Mouse (Mus musculus): Measurements from ENCODE around the gene Afdn. TPM values are rescaled to one million over a fixed set of nuclear protein-coding genes. Genes with fewer than 3 reads are reported as not detected.

The Afdn gene
- polyA plus RNA-seq, 1 experiment from 2014 or later, result 116 TPM

- Histone ChIP-seq H3K4me3 (ENCODE audit: low read depth, low read length) (no peak overlapping the region), H3K27ac (replicated peaks) (peak overlapping the region; percentile 81), H3K36me3 (ENCODE audit: control insufficient read depth, insufficient read depth, low read length) (no peaks in the 10 kb centered on the region), H3K9ac (ENCODE audit: low read length) (no peak overlapping the region), H3K9me3 (ENCODE audit: control insufficient read depth, low read length) (no peaks in the 10 kb centered on the region), H3K4me2 (replicated peaks; ENCODE audit: low read depth) (no peak overlapping the region), H3K27me3 (ENCODE audit: control insufficient read depth, insufficient read depth, low read length) (no peaks in the 10 kb centered on the region), H3K4me1 (replicated peaks; ENCODE audit: control insufficient read depth, insufficient read depth) (no peaks in the 10 kb centered on the region)
- TF ChIP-seq EP300 (optimal IDR thresholded peaks at IDR 0.05) (no peak), CTCF (IDR thresholded peaks at IDR 0.05; ENCODE audit: low read depth) (no peak)
- ATAC-seq (ENCODE audit: low FRiP score, low TSS enrichment) (peak; percentile 64), DNase-seq (ENCODE audit: low spot score) (no peak)
- 56% methylated on average over 9 of the region's 9 CpGs for WGBS
Observed at GRCm38 (mm10) chr17:13715511-13715910, 44.8 kb upstream of the Afdn start.

- H3K27ac ChIP-seq (replicated peaks), result peak overlapping the region; percentile 81; the same call in 1 of the 2 replicates
- H3K36me3 ChIP-seq (ENCODE audit: control insufficient read depth, insufficient read depth, low read length), result no peaks in the 10 kb centered on the region
- TF ChIP-seq EP300 (optimal IDR thresholded peaks at IDR 0.05) (no peak), CTCF (IDR thresholded peaks at IDR 0.05; ENCODE audit: low read depth) (no peak)
- ATAC-seq (ENCODE audit: low FRiP score, low TSS enrichment) (no peak), DNase-seq (ENCODE audit: low spot score) (no peak)
- H3K4me1 ChIP-seq (replicated peaks; ENCODE audit: control insufficient read depth, insufficient read depth), result no peaks in the 10 kb centered on the region
- no peaks in the 10 kb centered on the region for H3K27me3 ChIP-seq (ENCODE audit: control insufficient read depth, insufficient read depth, low read length)
- no peak overlapping the region for H3K4me2 ChIP-seq (replicated peaks; ENCODE audit: low read depth)
- H3K9ac ChIP-seq (ENCODE audit: low read length), result no peak overlapping the region
- no peaks in the 10 kb centered on the region for H3K9me3 ChIP-seq (ENCODE audit: control insufficient read depth, low read length)
- H3K4me3 ChIP-seq (ENCODE audit: low read depth, low read length), result no peak overlapping the region
- 70% methylated on average over 6 of the region's 6 CpGs for WGBS
Observed at GRCm38 (mm10) chr17:13716336-13716735, 44.0 kb upstream of the Afdn start.

- no peak overlapping the region for H3K4me3 ChIP-seq (ENCODE audit: low read depth, low read length)
- H3K9me3 ChIP-seq (ENCODE audit: control insufficient read depth, low read length), result no peaks in the 10 kb centered on the region
- no peak overlapping the region for H3K9ac ChIP-seq (ENCODE audit: low read length)
- no peaks in the 10 kb centered on the region for H3K4me1 ChIP-seq (replicated peaks; ENCODE audit: control insufficient read depth, insufficient read depth)
- DNase-seq (ENCODE audit: low spot score) (no peak), ATAC-seq (ENCODE audit: low FRiP score, low TSS enrichment) (no peak)
- no peak overlapping the region for H3K27ac ChIP-seq (replicated peaks)
- 67% methylated on average over 11 of the region's 11 CpGs for WGBS
- TF ChIP-seq EP300 (optimal IDR thresholded peaks at IDR 0.05) (no peak), CTCF (IDR thresholded peaks at IDR 0.05; ENCODE audit: low read depth) (no peak)
- H3K27me3 ChIP-seq (ENCODE audit: control insufficient read depth, insufficient read depth, low read length), result no peaks in the 10 kb centered on the region
- H3K36me3 ChIP-seq (ENCODE audit: control insufficient read depth, insufficient read depth, low read length), result no peaks in the 10 kb centered on the region
- no peak overlapping the region for H3K4me2 ChIP-seq (replicated peaks; ENCODE audit: low read depth)
Observed at GRCm38 (mm10) chr17:13717428-13717827, 42.9 kb upstream of the Afdn start.

- DNase-seq (ENCODE audit: low spot score) (no peak), ATAC-seq (ENCODE audit: low FRiP score, low TSS enrichment) (no peak)
- no peaks in the 10 kb centered on the region for H3K36me3 ChIP-seq (ENCODE audit: control insufficient read depth, insufficient read depth, low read length)
- 93% methylated on average over 5 of the region's 5 CpGs for WGBS
- no peaks in the 10 kb centered on the region for H3K9me3 ChIP-seq (ENCODE audit: control insufficient read depth, low read length)
- H3K27ac ChIP-seq (replicated peaks), result no peak overlapping the region
- no peak overlapping the region for H3K4me3 ChIP-seq (ENCODE audit: low read depth, low read length)
- H3K4me2 ChIP-seq (replicated peaks; ENCODE audit: low read depth), result no peak overlapping the region
- no peaks in the 10 kb centered on the region for H3K4me1 ChIP-seq (replicated peaks; ENCODE audit: control insufficient read depth, insufficient read depth)
- H3K9ac ChIP-seq (ENCODE audit: low read length), result no peak overlapping the region
- no peak for TF ChIP-seq EP300 (optimal IDR thresholded peaks at IDR 0.05)
- no peak for TF ChIP-seq CTCF (IDR thresholded peaks at IDR 0.05; ENCODE audit: low read depth)
- H3K27me3 ChIP-seq (ENCODE audit: control insufficient read depth, insufficient read depth, low read length), result no peaks in the 10 kb centered on the region
Observed at GRCm38 (mm10) chr17:13720187-13720586, 40.2 kb upstream of the Afdn start.

GRCm38 (mm10) chr17:13721372-13721771 lies 39.0 kb upstream of the Afdn start:
- no peak overlapping the region for H3K9ac ChIP-seq (ENCODE audit: low read length)
- H3K36me3 ChIP-seq (ENCODE audit: control insufficient read depth, insufficient read depth, low read length), result no peaks in the 10 kb centered on the region
- WGBS, result 77% methylated on average over 2 of the region's 2 CpGs
- no peak overlapping the region for H3K4me2 ChIP-seq (replicated peaks; ENCODE audit: low read depth)
- H3K4me3 ChIP-seq (ENCODE audit: low read depth, low read length), result no peak overlapping the region
- H3K27ac ChIP-seq (replicated peaks), result no peak overlapping the region
- H3K9me3 ChIP-seq (ENCODE audit: control insufficient read depth, low read length), result no peaks in the 10 kb centered on the region
- no peaks in the 10 kb centered on the region for H3K4me1 ChIP-seq (replicated peaks; ENCODE audit: control insufficient read depth, insufficient read depth)
- DNase-seq (ENCODE audit: low spot score), result no peak
- ATAC-seq (ENCODE audit: low FRiP score, low TSS enrichment), result no peak
- TF ChIP-seq EP300 (optimal IDR thresholded peaks at IDR 0.05) (no peak), CTCF (IDR thresholded peaks at IDR 0.05; ENCODE audit: low read depth) (no peak)
- H3K27me3 ChIP-seq (ENCODE audit: control insufficient read depth, insufficient read depth, low read length), result no peaks in the 10 kb centered on the region

GRCm38 (mm10) chr17:13722434-13722833 lies 37.9 kb upstream of the Afdn start:
- TF ChIP-seq CTCF (IDR thresholded peaks at IDR 0.05; ENCODE audit: low read depth) (no peak), EP300 (optimal IDR thresholded peaks at IDR 0.05) (no peak)
- Histone ChIP-seq H3K4me3 (ENCODE audit: low read depth, low read length) (no peak overlapping the region), H3K9ac (ENCODE audit: low read length) (no peak overlapping the region), H3K27ac (replicated peaks) (no peak overlapping the region), H3K4me1 (replicated peaks; ENCODE audit: control insufficient read depth, insufficient read depth) (no peaks in the 10 kb centered on the region), H3K36me3 (ENCODE audit: control insufficient read depth, insufficient read depth, low read length) (no peaks in the 10 kb centered on the region), H3K9me3 (ENCODE audit: control insufficient read depth, low read length) (no peaks in the 10 kb centered on the region), H3K27me3 (ENCODE audit: control insufficient read depth, insufficient read depth, low read length) (no peaks in the 10 kb centered on the region), H3K4me2 (replicated peaks; ENCODE audit: low read depth) (no peak overlapping the region)
- DNase-seq (ENCODE audit: low spot score) (no peak), ATAC-seq (ENCODE audit: low FRiP score, low TSS enrichment) (no peak)
- 78% methylated on average over 2 of the region's 2 CpGs for WGBS
